Mouse (Mus musculus) neural tube, embryonic 14.5 days (tissue): Measurements from ENCODE around the gene Scly. TPM values are rescaled to one million over a fixed set of nuclear protein-coding genes. Genes with fewer than 3 reads are reported as not detected.

Experiments
- ATAC-seq: fragments of 200-750 bp; cut with Nextera tagmentation; 2 replicates; pipeline ENCODE4 v1.8.0; 2017; ENCODE audit warnings: low read depth, mild to moderate bottlenecking, moderate TSS enrichment, moderate library complexity
- H3K27ac ChIP-seq: fragments of 300-500 bp; sonication (generic); 2 replicates; pipeline ENCODE4 v1.5.1; 2014; ENCODE audit warnings: low read depth, mild to moderate bottlenecking, control low read depth, low read length, moderate library complexity, mixed read lengths
- H3K27me3 ChIP-seq: fragments of 300-500 bp; sonication (generic); 2 replicates; pipeline ENCODE4 v1.6.1; 2014; ENCODE audit warnings: low read length; ENCODE audit not compliant: control insufficient read depth, insufficient read depth
- H3K36me3 ChIP-seq: fragments of 300-500 bp; sonication (generic); 2 replicates; pipeline ENCODE4 v1.6.1; 2014; ENCODE audit warnings: low read length, mixed read lengths; ENCODE audit not compliant: control insufficient read depth, insufficient read depth
- H3K4me1 ChIP-seq: fragments of 300-500 bp; sonication (generic); 2 replicates; pipeline ENCODE4 v1.6.1; 2014; ENCODE audit warnings: low read length; ENCODE audit not compliant: control insufficient read depth, insufficient read depth
- H3K4me2 ChIP-seq: fragments of 300-500 bp; sonication (generic); 2 replicates; pipeline ENCODE4 v1.6.1; 2014; ENCODE audit warnings: mild to moderate bottlenecking, low read depth, low read length, control low read depth
- H3K4me3 ChIP-seq: fragments of 300-500 bp; sonication (generic); 2 replicates; pipeline ENCODE4 v1.5.1; 2014; ENCODE audit warnings: low read depth, low read length, control low read depth, mixed read lengths
- H3K9ac ChIP-seq: fragments of 300-500 bp; sonication (generic); replicated peaks from 2 replicates; pipeline ENCODE4 v1.6.1; 2014; ENCODE audit warnings: low read depth, mild to moderate bottlenecking, control low read depth, low read length, mixed read lengths
- H3K9me3 ChIP-seq: fragments of 300-500 bp; sonication (generic); 2 replicates; pipeline ENCODE4 v1.6.1; 2016; ENCODE audit warnings: low read length; ENCODE audit not compliant: control insufficient read depth
- whole genome bisulfite sequencing: fragments of 180-500 bp; shearing (Covaris S2); extraction: QIAGEN DNeasy Blood & Tissue Kit; methylation state at CpG from one replicate; pipeline ENCODE4 v1.1.7; 2014; 5-methylcytosine and 5-hydroxymethylcytosine counted together
- polyA plus RNA-seq: library from polyadenylated mRNA; unstranded; fragments of >200 nt; fragmentation: Nextera tagmentation; extraction: Ambion mirVana; gene quantifications from 2 replicates; pipeline ENCODE4 v1.2.1, GENCODE M21; 2014

Gene Scly
- polyA plus RNA-seq, 1 experiment from 2014 or later = 8.4 TPM

- Histone ChIP-seq H3K4me3 (peak overlapping the region; percentile 21; the same call in 1 of the 2 replicates), H3K27ac (no peak overlapping the region), H3K4me2 (peak overlapping the region; percentile 51; the same call in 1 of the 2 replicates), H3K4me1 (no peaks in the 10 kb centered on the region), H3K9me3 (no peaks in the 10 kb centered on the region), H3K9ac (no peak overlapping the region), H3K27me3 (peaks cover 5% of the 10 kb centered on the region; the same call in 1 of the 2 replicates), H3K36me3 (no peaks in the 10 kb centered on the region; the same call in 1 of the 2 replicates)
- 29% methylated on average over 8 of the region's 8 CpGs for WGBS
- no peak for ATAC-seq
Measured at GRCm38 (mm10) chr1:91365816-91366214, 67.7 kb downstream of the Scly start.

- H3K4me3 ChIP-seq = peak within 1 kb of the TSS; percentile 21
- H3K27me3 ChIP-seq = peaks cover 5% of the 10 kb centered on the region; the same call in 1 of the 2 replicates
- no peak within 1 kb of the TSS for H3K9ac ChIP-seq
- ATAC-seq = peak; percentile 54; the same call in 1 of the 2 replicates
- no peak within 1 kb of the TSS for H3K27ac ChIP-seq
- H3K36me3 ChIP-seq = peaks cover 4% of the 10 kb centered on the region
- under 1% methylated on average over 52 of the region's 68 CpGs for WGBS
- no peaks in the 10 kb centered on the region for H3K9me3 ChIP-seq
- H3K4me1 ChIP-seq = no peaks in the 10 kb centered on the region
- H3K4me2 ChIP-seq = peak within 1 kb of the TSS; percentile 51
Measured at GRCm38 (mm10) chr1:91366215-91367108, 68.3 kb downstream of the Scly start, which contains the start of gene Erfe. Erfe (plus strand) TSS chr1:91366430.

- WGBS = 98% methylated on average over 3 of the region's 3 CpGs
- ATAC-seq = no peak
Measured at GRCm38 (mm10) chr1:91367295-91367694, 69.2 kb downstream of the Scly start.

GRCm38 (mm10) chr1:91369408-91369807 is 71.3 kb downstream of the Scly start:
- WGBS = 69% methylated on average over 4 of the region's 4 CpGs
- H3K4me3 ChIP-seq = no peak overlapping the region
- H3K27me3 ChIP-seq = peaks cover 5% of the 10 kb centered on the region; the same call in 1 of the 2 replicates
- no peak overlapping the region for H3K27ac ChIP-seq
- H3K36me3 ChIP-seq = peaks cover 25% of the 10 kb centered on the region
- ATAC-seq = no peak
- no peak overlapping the region for H3K9ac ChIP-seq
- no peak overlapping the region for H3K4me2 ChIP-seq
- H3K9me3 ChIP-seq = no peaks in the 10 kb centered on the region
- no peaks in the 10 kb centered on the region for H3K4me1 ChIP-seq

More at GRCm38 (mm10) chr1:91367295-91367694, 69.2 kb downstream of the Scly start:
- Histone ChIP-seq H3K27ac (no peak overlapping the region), H3K4me1 (no peaks in the 10 kb centered on the region), H3K27me3 (peaks cover 5% of the 10 kb centered on the region; the same call in 1 of the 2 replicates), H3K4me3 (no peak overlapping the region), H3K9ac (no peak overlapping the region), H3K4me2 (no peak overlapping the region), H3K9me3 (no peaks in the 10 kb centered on the region), H3K36me3 (peaks cover 10% of the 10 kb centered on the region)

GRCm38 (mm10) chr1:91370055-91370454 is 71.9 kb downstream of the Scly start:
- Histone ChIP-seq H3K9ac (no peak overlapping the region), H3K4me2 (no peak overlapping the region), H3K4me3 (no peak overlapping the region), H3K27ac (no peak overlapping the region), H3K27me3 (peaks cover 5% of the 10 kb centered on the region; the same call in 1 of the 2 replicates), H3K9me3 (no peaks in the 10 kb centered on the region), H3K4me1 (no peaks in the 10 kb centered on the region), H3K36me3 (peaks cover 31% of the 10 kb centered on the region)
- ATAC-seq = no peak
- WGBS = 83% methylated on average over 23 of the region's 23 CpGs

Other genes with a start within 250 kb of the Scly start
- gene Rbm44, start 153.2 kb upstream of the Scly start, polyA plus RNA-seq = 0.06 and 0.39 TPM in 2 replicates
- 8.3 and 15.8 TPM in 2 replicates for gene Ramp1, start 118.5 kb upstream of the Scly start, polyA plus RNA-seq
- 60.2 and 61.9 TPM in 2 replicates for gene Ube2f, start 48.0 kb upstream of the Scly start, polyA plus RNA-seq
- gene Espnl, start 23.7 kb downstream of the Scly start, polyA plus RNA-seq = 0.10 and 0.11 TPM in 2 replicates
- 0.17 TPM in 1 of 2 replicates, not detected in the other for gene Klhl30, start 52.7 kb downstream of the Scly start, polyA plus RNA-seq
- gene Erfe, start 68.1 kb downstream of the Scly start, polyA plus RNA-seq = 0.17 TPM in 1 of 2 replicates, not detected in the other
- gene Ilkap, start 100.5 kb downstream of the Scly start, polyA plus RNA-seq = 145 and 150 TPM in 2 replicates
- 100 and 101 TPM in 2 replicates for gene Hes6, start 115.7 kb downstream of the Scly start, polyA plus RNA-seq
- 3.7 and 7.5 TPM in 2 replicates for gene Per2, start 161.0 kb downstream of the Scly start, polyA plus RNA-seq
- gene Traf3ip1, start 196.3 kb downstream of the Scly start, polyA plus RNA-seq = 7.7 and 8.7 TPM in 2 replicates
- 14.4 and 20.0 TPM in 2 replicates for gene Asb1, start 242.2 kb downstream of the Scly start, polyA plus RNA-seq